Mouse (Mus musculus): ENCODE measurements around the gene Dmkn.

GRCm38 (mm10) chr7:30794921-30795320 is 31.4 kb downstream of the Dmkn start:
- TF ChIP-seq CTCF (IDR thresholded peaks at IDR 0.05; ENCODE audit: borderline replicate concordance, control insufficient read depth, extremely low read depth, insufficient read depth, low read length, poor library complexity) (no peak), POLR2A (IDR thresholded peaks at IDR 0.05; ENCODE audit: control insufficient read depth, extremely low read depth, insufficient read depth, low read length, poor library complexity) (no peak)

Measured in thymus, adult 2 months (tissue).